Mouse (Mus musculus): ENCODE measurements at regions not wholly inside any gene's neighbourhood (a gene's known extent, or its start where the extent isn't known, plus 50 kb on each side); places are given as distances from the start of the nearest gene placed in this dataset.

DNA sequence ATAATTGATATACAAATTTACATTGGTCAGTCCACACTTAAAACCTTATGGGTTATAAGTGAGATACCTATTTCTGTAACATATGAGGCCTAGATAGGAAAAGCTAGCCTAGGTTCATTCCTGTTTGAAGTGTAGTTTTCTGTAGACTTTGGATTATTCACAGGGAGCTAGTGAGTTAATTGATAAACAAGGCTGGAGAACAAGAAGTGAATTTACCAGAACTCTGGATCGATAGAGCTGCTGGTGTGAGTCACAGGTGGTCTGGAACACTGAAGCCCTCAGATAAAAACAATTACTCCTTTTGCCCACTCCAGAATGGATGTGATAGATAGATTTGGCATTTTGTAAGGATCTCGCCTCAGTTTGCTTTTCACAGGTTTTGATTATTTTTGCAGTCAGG is 62.0 kb upstream of the Rtl1 start:
- DNase-seq: no peak

DNA sequence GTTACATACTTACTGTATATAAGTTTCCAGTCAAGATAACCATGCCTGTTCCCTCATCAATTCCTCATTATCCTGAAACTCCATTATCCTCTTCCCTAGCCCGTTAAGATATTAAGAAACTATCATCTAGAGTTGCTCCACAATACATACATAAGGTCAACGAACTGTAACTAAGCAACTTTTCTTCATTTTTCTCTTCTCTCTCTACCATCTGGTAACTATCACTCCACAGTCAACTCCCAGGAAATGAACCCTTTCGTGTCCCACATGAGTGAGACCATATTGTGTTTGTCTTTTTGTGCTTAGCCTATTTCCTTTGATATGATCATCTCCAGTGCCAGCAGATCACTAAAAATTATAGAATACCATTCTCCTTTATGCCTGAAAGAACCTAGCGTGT is 74.6 kb upstream of the Rtl1 start:
- DNase-seq: no peak

DNA sequence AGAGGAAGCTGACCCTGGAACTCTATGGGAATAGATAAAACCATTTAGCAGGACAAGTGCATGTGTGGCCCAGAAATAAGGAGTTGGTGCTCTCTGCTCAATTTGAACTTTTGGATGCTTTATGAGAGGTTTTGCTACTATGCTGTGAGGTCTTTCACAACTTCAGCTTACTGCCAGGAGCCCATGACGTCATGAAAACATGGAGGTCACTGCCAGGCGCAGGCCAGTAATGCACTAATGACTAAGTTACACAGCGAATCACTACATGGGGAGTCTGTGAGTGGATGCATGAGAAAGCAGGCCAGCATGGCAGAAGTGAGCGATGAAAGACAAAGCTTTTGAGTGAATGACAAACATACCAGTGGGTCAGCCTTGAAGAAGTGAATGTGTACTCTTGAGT is 93.9 kb upstream of the Rtl1 start:
- no peak for DNase-seq

DNA sequence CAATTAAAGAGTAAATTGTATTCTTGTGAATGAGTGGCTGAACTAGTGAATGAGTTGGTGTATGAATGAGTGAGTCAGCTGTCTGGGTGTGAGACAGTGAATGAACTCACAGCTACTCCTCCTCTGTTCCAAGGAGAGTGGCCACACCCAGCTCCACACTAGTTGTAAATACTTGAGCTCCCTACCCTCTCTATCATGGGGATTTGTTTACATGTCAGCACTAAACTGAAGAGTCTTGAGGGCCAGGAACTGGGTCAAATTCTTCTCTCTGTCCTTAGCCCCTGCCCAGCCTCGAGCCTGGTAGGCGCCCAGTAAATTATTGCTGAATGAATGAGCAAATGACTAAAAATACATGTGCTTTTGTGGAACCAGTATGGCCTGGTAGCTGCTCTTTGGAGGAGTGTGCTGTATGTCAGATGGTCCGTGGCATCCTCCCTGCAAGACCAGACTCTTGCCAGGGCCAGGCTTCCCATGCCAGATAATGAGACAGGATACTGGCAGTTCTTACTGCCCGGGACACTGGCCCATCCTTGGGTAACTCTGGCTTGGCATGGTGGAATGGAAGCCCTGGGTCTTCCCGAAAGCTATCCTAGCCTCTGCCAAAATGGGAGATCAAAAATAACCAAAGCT is 94.8 kb upstream of the Rtl1 start:
- DNase-seq: no peak

DNA sequence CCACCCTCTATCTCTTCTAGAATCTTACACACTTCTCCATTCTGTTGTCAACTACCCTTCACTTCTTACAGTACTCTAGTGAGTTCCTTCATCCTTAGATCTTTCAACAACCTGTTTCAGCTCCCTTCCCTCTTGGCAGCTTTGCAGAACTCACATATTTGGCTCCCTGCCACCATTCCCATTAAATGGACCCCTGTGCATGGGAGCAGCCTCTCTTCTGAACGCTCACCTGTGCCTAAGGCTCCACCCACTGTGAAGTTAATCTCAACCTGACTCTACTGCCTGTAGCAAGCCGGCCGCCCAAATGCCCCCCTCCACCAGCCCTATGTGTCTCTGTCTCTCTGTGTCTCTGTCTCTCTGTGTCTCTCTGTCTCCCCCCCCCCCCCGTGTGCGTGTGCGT is 106.7 kb upstream of the Rtl1 start:
- no peak for DNase-seq

DNA sequence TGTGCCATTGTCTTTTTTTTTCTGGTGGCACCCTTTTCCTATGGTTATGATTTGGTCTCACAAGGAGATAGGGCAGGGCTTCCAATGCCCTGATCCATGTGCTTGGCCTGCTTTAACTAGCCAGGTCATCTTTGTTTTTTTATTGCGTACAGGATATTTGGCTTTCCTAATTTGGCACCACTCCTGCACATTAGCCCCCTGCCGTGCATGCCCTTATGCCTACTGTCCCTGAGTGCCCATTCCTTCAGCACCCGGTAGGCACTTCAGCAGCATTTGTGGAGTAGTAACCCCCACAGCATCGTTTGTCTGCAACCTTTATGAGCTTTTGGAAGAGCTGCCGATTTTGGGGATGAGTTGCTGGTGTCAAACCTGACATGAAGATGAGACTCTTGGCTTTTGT is 109.5 kb upstream of the Rtl1 start:
- no peak for DNase-seq

DNA sequence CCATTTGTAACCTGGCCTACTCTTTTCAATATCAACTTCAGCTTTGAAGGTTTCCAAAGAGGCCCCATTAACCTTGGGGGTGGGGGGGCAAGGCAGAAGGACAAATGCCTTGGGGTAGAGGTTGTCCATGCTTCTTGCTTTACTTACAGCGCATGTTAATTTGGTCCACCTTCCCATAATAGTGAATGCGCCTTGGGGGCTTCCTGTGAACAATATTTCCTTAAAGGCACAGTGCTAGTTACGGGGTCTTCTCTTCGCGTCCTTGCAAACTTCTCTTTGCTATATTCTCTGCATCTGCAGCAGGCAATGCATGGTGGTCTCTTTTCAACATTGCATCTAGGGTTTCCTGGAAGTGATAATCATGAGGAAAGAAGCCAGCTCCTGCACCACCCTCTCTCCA is 111.3 kb upstream of the Rtl1 start:
- no peak for DNase-seq

DNA sequence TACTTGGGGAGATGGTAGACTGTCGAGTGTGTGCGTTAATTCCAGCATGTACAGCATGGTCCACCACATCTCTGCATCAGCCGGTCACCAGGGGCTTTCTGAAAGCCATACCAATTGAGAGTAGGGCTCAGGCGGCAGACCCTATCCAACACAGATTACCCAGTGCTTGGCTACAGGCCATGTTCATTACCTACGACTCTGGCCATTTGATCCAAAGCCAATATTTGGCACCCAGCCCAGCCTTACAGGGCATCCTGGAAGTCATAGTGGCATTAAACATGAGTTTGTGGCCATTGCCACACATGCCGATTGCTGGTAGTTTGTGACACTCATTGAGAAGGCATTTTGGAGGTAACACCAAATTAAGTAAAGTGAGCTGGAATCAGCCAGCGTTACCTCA is 111.8 kb upstream of the Rtl1 start:
- DNase-seq: no peak

DNA sequence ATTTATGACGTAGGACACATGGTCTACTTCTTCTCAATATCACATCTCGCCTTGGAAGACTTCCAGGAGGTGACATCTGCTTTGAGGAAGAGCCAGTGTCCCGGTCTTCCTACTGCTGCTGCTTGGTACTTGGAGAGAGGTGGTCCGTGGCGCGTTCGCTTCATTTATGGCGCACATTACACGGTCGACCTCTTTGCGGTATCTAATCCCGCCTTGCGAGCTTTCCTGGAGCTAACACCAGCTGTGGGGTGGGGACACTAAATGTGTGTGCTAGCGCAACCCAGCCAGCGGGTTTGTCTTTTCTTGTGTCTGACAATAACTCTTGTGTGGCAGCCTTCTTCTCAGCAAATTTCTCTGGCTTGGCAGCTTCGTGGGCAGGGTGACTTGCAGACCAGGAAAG is 112.3 kb upstream of the Rtl1 start:
- no peak for DNase-seq

DNA sequence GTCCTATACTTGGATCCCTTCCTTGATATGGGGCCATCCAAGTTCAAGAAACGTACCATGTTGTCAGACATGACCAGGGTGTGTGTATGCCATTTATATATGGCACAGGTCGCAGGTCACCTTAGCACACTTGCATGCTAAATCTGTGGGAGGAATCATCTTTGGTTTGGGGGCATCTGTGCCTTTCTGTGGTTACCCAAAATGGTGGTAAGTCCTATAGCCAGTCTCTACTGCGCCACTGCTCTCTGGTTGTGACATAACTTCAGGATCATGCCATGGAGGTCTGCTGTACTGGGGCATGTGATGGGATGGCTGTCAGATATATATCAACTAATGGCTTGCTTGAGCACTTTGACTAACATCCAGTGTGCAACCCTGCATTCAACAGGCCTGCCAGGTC is 112.9 kb upstream of the Rtl1 start:
- DNase-seq: no peak

DNA sequence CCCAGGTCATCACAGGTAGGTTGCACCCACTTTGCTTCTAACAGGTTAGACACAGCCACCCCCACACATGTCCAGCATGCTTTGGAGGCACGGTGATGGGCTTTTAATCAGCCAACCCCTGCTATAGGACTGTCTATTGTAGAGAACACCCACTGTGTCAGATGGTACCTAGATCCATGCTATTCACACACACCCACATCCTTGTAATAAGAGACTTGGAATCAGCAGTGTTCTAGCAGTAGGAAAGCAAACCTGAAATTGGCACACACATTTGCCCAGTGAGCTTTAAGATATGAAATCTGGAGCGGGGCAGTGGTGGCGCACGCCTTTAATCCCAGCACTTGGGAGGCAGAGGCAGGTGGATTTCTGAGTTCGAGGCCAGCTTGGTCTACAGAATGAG is 113.9 kb upstream of the Rtl1 start:
- DNase-seq: no peak

DNA sequence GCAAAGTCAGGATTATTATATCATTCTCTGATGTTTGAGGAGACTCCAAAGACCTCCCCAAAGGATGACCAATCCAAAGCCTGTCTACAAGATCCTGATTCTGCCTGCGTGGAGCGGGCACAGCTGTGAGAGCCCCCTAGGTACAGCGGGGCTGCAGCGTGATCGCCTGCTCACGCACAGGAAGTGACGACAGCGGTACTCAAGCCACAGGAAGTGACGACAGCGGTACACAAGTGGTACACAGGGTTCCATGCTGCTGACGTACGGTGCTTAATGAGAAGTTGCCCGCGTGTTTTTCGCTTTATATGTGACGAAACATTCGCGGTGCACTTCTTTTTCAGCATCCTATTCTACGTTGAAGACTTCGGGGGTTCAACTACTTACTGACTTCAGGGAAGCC is 116.9 kb upstream of the Rtl1 start:
- DNase-seq: no peak

DNA sequence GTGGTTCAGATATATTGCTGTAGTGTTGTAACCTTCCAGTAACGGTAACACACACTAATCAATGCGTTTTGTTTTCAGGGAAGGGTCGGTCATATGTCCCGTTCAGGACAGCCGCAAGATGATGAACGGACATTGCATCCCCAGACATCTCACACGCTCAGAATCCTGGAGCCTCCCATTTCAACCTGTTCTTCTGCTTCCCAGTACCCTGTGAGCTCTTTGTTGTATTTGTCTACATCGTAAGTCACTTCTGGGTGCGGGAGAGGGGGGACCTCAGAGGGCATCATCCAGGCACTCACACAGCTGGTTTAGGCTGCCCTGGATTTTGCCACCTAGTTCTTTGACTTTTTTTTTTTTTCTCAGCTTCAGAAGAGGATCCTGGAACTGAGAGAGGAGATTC is 117.9 kb upstream of the Rtl1 start:
- no peak for DNase-seq

DNA sequence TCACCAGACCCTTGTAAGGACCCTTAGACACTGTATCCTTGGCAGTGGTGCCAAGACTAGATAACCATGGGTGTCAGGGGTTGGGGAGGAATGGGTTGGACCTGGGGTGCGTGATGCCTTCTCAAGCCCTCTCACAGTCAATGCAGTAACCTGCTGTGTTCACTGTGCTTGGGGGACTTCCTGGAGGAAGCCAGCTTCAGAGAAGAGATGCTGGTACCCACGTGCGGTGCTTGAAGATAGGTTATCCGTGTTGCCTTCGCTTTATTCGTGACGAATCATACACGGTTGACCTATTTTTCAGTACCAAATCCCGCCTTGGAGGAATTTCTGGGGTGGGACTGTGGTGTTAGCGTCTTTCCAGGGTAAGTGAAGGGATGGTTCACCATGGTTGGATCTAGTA is 138.1 kb upstream of the Rtl1 start:
- DNase-seq: no peak

DNA sequence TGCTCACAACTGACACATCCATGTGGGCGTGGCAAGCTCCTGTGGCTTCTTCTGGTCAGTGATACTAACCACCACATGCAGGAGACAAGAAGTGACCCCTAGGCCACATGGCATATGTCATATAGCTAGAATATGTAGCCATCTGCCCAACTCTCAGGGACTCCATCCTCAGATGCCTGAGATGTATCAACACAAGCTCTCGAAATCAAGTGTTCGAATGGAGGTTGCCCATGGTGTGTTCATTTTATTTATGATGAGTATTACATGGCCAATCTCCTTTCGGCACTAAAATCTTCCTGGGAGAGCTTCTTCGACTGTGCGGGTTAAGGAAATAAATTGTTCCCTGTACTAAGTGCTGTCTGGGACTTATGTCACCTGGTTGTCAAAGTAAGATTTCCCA is 138.8 kb upstream of the Rtl1 start:
- no peak for DNase-seq

DNA sequence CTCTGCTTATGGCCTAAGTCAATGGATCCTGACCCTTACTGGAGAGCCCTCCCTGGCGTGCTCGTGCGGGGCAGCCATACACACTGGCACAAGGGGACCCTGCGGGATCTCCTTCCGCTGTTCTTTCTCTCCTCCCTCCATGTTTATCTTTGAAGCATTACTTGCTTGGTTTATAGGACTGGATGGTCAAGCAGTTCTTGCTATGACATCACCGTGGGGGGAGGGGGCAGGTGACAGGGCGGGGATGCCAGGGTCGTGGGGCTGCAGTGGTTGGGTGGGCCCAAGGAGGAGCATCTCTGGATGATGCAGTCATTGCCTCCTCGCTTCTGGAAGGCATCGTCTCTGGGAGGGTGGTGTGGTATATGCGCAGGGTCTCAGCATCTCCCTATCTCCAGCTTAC is 142.4 kb upstream of the Rtl1 start:
- DNase-seq: no peak

DNA sequence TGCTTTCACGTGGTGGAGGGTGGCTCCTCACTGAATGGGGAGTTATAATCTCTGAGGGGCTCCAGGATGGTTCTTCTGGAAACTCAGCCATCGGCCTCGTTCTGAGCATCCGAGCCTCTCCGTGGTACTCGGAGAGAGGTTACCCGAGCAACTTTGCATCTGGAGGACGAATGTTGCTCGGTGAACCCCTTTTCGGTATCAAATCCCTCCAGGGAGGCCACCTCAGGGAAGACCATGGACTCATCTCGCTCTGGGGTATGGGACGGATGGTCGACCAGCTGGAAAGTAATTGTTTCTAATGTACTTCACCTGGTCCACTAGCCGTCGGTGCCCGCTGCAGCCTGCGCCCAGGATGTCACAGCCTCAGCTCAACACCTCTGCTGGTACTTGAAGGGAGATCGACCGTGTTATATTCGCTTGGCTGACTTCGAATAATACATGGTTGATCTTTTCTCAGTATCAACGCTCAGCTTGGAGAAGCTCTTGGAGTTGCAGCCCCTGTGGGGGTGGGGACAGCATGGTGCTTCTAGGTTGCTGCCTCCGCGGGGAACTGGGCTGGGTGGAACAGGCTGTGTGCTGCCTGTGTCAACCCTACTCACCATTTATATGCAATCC is 143.0 kb upstream of the Rtl1 start:
- DNase-seq: no peak

DNA sequence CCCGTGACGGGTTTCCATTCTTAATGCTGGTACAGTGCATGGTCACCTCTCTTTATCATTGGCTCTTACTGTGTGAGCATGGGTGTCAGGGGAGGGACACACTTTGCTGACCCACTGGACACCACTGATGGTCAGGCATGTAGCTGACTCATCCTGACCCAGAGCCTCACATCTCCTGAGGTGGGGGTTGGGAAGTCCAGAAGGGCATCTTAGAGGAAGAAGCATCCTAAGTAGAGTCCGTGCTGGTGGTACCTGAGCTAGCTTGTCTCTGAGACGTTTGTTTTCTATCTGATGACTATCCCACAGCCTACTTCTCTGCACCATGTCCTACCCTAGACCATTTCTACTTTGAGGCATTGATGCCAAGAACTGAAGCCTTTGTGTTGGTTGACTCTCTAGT is 144.1 kb upstream of the Rtl1 start:
- no peak for DNase-seq

DNA sequence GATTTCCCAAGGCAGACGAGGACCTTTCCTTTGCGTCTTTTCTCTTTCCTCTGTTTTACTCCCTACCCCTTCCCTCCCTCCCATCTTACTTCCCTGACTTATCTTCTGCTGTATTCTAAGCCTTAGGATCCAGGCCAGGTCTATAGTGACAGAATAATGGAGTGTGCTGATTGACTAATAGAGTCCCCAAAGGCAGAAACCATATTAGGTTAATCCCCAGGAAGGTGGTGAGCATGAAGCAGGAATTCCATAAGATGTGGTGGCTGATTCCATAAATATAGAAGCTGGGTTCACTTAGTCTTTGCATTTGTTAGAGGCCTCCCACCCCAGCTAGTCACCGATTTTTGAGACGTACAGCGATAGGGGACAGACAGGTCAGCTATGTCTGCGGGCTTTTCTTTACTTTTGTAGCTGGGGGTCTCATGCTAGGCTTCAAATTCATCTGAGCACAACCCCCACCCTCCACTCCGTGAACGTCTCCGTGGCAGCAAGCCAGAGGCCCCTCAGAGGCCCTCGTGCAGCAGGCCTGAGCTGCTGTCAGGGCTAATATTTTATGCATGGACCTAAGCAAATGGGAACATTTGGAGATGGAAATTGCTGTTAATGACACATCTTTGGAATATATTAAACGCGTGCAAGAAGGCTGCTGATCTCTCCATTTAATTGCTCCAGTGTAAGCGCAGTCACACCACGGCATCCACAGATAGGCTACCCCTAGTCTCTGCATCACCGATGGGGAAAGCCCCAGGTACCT is 145.8 kb upstream of the Rtl1 start:
- DNase-seq: no peak

DNA sequence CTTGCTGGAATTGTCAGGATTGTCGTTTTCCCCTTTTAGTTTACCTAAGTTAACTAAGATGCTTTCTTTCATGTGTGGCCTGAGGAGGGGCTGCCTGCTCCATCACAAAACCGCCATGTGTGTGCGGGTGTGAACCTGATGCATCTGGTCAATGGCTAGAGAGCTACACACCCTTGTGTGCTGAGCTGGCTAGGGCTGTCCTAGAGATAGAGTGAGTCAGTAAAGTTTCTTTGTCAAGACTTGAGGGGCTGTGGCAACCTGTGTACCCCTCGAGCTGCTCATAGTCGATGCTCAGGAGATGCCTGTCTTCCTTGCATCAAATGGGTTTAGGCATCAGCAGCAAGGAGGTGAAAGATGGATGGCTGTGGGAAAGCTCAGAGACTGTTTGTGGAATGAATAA is 147.1 kb upstream of the Rtl1 start:
- no peak for DNase-seq

DNA sequence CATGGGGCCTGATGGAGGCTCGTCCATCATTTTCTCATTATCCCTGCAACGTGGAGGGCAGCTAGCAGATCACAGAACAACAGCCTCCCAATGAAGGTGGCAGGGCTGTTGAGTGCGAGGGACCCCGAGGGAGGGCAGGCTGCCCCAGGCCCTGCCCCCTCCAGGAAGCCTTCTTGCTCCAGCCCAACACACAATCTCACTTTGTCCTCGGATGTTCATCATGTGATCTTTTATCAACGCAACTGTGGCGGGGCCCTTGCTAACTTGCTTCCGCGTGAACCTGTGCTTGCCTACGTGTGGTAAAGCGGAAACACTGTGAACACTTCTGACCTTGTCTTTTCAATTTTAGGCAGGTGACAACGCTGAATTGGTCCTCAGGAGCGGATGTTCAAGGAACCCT is 147.6 kb upstream of the Rtl1 start:
- DNase-seq: no peak

DNA sequence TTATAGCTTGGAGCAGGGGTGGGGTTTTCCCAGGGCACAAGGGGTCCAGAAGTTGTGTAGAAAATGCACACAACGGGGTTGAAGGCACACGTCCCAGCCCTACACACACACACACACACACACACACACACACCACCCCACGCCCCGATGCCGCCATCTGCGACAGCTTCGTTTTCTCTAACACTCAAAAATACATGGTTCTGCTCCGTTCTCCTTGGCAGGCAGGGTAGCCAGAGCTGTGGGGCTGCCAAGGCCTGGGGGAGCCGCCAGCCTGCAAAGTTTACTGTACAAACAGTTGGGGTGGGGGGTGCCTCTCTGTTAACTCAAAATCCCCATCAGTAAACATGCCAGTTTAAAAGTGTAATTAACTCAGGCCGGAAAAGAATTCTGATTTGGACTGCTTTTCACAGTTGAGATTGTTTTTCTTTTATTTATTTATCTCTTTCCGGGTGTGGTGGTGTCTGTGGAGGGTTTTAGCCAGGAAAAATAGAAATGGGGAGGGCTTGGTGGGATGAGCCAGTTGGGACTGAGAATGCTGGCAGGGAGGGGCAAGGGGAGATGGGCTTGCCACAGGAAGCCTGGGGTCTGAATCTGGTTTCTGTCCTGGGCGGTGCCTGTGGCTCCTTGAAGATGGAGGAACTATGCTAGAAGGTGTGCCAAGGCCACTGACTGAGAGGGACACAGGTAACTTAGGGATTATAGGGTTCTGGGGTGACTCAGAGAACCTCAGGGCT is 148.4 kb upstream of the Rtl1 start:
- no peak for DNase-seq

DNA sequence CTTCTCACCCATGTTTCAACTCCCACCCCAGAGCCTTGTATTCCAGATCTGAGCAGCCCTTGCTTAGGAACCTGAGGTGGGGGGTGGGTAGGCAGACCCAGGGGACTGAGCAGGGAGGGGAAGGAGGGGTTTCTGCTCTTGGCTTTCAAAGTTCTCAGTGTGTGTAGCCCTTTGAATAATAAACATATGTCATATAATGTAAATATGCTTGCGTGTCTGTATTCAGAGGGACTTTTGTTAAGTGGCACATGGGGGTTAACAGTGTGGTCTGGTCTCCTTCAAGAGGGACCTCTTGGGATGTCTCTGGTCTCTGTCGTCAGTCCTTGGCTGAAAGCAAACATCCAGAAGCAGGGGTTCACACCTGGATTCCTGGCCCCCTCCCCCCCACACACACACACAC is 149.1 kb upstream of the Rtl1 start:
- no peak for DNase-seq

DNA sequence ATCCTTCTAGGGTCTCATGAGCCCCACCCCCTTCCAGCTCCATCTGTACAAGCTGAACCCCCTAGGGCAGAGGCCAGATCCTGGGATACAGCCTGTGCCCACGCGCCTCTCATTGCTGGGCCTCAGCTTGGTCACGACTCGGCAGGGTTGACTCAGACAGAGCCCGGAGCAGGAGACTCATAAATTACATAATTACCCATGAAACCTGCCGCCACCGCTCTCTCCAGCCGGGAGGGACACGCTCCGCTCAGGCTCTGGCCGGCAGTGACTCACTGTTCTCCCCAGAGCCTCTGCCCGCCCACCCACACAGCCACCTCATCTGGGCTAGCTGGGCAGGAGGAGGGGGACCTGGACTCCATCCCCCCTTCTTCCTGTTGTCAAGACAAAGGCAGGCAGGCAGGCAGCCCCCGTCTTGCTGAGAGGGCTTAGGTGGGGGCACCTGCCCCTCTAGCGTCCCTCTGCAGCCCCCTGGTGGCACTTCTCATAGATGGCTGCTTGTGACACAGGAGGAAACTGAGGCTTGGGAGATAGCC is 149.6 kb upstream of the Rtl1 start:
- DNase-seq: no peak

Data from kidney, adult 18-20 months (tissue).